Mouse (Mus musculus): ENCODE results near the gene Dcaf10.
A peak's percentile ranks its signal among the peaks of the same experiment; 100 is the strongest.
"Not testable (repeated sequence)": the region's sequence is repeated elsewhere in the genome, so short reads cannot be mapped to it uniquely, and the experiment has no call there.

The Dcaf10 gene

GRCm38 (mm10) chr4:45396211-45396610, 54.3 kb downstream of the Dcaf10 start:
- DNase-seq = not testable (repeated sequence)

DNA sequence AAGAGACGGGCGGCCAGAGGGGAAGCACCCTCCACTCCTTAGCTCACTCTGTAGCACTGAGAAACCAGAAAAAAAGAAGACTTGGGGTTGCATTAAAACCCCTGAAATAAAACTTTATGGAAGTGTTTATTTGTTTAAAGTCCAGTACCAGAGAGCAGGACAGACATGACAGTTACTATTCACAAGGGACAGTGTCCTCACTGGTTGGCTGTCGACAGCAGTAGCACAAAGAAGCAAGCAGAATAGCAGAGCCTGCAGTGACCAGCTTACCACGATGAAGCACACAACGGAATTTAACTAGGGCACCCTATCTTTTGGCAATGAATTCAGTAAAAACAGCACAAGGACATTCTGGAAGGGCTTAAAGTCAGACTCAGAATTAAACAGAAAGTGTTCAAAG, 56.4 kb downstream of the Dcaf10 start:
- not testable (repeated sequence) for DNase-seq

DNA sequence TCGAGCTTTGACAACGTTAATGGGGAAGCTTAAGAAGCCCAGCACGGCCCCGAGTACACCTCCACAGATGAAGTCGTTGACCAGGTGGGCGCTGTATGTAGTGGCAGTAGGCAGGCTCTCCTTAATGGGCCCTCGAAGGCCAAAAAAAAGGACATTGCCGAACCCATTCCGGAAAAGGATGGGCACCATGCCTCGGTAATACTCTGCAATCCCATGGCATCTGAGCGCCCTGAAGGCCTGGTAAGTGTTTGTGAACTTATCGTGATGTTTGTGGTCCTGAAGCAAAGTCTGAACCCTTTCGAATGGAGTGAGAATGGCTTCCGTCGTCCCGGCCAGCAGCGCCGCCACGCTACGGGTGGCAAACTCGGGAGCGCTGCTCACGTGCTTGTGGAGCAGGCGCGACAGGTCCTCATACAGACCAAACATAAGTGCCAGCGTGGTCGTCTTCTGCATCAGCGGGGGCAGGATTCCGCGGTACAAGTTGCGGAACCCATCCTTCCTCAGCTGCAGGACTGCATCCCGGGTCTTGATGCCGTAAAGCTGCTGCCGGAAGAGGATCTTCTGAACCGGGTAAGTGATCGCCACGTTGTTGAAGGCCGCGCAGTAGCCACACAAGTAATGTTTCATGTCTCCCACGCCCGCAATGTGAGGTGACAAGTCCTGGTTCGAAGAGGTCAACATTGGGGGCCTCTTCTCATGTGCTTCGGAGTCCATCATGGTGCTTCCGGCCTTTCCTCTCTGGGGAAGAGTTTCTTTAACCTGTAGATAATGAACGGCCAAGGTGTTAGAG, 57.7 kb downstream of the Dcaf10 start:
- no peak for DNase-seq

- DNase-seq = no peak
Observed at GRCm38 (mm10) chr4:45402281-45402680, 60.4 kb downstream of the Dcaf10 start.

DNA sequence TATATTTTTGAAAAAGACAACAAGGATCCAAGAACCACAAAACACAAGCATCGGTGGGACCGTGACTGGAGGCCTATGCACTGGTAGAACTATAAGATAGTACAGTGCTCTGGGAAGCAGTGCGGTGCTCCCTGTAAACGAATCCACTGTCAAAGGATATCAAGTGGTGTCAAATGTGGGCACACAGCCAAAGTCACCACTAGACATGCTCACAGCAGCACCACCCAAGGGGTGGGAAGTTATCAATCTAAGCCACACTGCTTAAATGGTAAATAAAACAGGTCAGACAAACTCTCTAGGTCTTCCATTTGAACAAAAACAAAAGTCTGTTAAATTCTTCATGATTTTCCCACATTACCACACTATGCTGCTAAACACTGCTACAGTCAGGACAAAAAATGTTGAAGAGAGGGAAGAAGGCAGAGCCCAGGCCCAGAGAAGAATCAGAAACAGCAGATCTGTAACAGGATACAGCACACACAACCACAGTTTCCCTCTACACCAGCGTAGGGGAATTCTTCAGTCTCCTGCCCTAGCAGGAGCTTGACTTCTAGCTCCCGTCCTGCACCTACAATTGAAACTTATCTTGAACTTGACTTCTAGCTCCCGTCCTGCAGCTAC, 61.1 kb downstream of the Dcaf10 start:
- no peak for DNase-seq

DNA sequence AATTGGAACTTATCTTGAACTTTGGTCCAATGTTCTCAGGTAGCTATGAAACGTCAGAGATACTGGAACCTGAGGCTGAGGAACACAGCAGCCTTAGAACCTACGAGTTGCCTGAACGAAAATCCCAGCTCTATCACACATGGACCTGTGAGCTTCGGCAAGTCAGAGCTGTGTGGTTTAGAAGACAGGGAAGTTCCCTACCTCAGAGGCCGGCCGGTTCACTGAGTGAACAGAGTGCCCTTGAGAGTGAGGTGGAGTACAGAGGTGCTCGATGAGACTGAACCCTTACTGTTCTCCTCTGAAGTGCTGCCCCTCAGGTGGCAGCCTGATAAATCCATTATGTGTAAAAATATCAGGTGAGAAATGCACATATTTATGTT, 61.6 kb downstream of the Dcaf10 start:
- no peak for DNase-seq

DNA sequence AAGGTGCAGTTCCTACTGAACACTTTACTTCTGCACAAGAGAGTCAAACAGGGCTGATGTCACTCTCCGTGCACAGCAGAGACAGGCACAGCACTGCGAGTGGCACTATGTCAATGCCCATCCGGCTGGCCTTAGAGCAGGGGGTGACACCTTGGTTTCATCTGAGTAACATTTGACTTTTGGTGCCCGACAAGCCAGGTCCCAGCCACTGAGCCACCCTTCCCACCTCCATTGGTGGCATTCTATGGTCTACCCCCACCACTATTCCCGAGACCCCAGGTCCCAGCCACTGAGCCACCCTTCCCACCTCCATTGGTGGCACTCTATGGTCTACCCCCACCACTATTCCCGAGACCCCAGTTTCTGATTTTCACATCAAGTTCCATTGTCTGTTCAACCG, 62.2 kb downstream of the Dcaf10 start:
- no peak for DNase-seq

DNA sequence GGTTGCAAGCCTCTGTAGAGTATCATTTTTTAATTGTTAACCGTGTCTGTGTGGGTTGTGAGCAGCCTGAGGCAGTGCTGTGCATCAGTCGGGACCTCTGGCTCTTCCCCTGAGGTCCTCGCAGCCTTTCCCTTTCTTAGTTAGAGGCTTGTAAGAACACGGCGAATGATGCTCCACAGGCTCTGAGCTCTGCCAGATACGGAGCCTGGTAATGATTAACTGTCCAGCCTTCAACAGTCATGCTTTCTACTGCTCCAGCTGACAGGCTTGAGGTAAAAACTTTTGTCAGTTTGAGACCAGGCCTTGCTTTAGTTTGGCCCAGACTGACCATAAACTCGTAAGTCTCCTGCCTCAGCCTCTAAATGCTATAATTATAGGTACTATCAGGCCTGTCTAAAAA, 63.4 kb downstream of the Dcaf10 start:
- no peak for DNase-seq

- no peak for DNase-seq
Observed at GRCm38 (mm10) chr4:45406397-45406796, 64.5 kb downstream of the Dcaf10 start.

DNA sequence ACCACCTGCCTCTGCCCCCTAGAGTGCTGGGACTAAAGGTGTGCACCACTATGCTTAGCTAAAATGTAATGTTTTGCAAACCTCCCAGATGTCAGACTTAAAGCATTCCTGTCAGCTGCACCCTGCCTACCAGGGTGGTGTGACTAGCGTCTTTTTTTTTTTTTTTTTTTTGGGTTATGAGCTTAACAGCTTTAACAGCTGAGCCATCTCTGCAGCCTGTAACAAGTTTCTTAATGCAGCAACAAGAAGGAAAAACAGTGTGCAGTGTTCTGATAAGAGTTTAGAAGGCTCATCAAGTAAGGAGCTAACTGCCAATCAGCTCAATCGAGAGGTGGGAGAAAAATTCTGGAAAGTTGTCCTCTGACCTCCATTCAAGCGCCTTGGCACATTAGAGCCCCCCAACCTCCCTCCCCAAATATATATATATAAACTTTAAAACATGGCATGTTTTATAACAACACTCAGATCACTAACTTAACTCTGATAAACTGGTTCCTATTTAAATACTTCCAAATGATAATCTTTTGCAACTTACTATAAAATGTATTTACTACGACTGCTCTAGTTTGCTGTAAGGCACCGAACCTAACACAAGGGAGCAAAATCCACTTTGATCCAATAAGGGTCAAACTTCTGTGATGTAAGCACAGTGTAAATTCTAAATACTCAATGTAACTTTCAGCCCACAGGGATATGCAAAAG, 65.3 kb downstream of the Dcaf10 start:
- DNase-seq = no peak

DNA sequence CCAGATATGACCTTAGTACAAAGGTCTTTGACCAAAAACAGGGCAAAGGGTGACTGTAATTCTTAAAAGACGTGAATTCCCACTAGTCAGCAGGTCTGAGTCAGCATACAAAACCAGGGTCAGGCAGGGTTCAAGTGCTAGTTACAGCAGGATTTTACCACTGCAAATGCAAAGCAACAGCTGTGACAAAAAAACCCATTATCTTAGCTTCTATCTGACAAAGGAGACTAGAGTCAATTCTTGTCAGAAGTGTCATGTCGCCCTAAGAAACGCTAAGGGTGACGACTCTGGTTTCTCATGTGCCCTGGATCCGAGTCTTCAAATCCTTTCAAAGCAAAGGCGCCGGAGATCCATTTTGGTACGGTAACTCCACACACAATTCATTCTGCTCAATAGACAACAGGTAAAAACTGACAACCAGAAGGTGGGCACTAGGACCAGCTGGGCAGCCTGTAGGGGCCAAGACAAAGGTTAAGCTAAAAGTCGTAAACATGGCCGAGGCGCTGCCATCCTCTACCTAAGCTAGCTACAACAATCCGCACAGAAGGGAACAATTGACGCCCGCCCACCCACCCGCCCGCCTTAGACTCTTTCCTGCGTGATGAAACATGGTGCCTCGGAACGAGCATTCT, 65.9 kb downstream of the Dcaf10 start:
- DNase-seq = peak in 1 of 2 experiments; percentile 23

- DNase-seq = peak; percentile 90
Observed at GRCm38 (mm10) chr4:45408427-45409132, 66.7 kb downstream of the Dcaf10 start, which contains the start of gene Slc25a51. TSS of gene Slc25a51 (minus strand) at chr4:45408766.

GRCm38 (mm10) chr4:45409270-45409669, 67.4 kb downstream of the Dcaf10 start:
- DNase-seq = peak; percentile 93 to 95

DNA sequence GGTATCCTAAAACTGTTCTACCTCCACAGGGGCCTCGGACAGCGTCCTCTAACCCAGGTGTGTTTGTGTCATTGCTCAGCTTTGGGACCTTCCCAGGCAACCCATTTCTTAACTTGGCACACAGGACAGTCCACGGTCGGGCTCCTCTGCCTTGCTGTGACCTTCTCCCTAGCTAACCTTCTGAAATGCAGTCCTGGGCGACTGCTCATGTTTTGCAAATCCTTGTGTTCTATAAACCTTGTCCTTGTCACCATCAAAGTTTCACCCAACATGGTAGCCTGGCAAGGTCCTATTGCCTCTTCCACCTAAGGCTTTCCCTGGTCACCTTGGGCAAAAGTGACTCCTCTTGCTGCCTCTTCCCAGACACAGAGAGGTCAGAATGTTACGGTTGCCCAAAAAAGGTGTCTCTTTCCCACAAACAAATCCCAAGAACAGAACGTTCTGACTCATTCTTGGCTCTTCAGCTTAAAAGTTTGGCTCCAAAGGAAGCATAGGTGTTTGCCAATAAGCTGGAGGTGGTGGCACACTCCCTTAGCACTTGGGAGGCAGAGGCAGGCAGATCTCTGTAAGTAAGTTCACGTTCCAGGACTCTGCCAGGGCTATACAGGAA, 69.4 kb downstream of the Dcaf10 start:
- DNase-seq = no peak

DNA sequence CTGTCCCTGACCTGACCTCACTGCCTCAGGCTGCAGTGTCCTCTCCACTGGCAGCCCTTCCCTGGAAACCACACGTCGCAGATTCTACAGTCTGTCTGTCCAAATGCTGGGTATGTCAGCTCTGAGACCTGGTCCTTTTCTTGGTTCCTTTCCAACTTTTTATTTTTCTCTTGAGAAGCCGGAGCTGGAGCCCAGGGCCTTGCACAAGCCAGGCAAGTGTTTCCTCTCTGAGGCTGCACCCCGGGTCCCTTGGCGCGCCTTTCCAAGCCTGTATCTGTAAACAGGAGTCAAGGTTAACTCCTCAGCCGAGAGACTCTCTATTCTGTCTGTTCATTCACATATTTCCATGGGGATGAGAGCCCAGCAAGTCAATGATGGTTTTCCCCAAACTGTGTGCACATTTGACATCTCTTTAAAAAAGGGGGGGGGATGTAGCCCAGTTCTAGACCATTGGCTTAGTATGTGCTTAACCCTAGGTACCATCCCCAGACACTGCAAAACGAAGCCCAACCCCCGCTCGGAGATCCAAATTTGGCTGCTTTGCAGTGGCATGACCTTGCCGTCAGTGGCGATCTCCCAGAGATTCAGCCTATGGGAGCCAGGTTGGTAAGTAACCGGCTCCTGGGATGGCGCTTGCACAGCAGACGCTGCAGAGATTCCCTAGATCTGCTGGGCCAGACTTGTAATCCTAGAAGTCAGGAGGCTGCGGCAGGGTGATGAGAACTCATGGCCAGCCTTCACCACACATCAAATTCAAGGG, 70.7 kb downstream of the Dcaf10 start:
- no peak for DNase-seq

DNA sequence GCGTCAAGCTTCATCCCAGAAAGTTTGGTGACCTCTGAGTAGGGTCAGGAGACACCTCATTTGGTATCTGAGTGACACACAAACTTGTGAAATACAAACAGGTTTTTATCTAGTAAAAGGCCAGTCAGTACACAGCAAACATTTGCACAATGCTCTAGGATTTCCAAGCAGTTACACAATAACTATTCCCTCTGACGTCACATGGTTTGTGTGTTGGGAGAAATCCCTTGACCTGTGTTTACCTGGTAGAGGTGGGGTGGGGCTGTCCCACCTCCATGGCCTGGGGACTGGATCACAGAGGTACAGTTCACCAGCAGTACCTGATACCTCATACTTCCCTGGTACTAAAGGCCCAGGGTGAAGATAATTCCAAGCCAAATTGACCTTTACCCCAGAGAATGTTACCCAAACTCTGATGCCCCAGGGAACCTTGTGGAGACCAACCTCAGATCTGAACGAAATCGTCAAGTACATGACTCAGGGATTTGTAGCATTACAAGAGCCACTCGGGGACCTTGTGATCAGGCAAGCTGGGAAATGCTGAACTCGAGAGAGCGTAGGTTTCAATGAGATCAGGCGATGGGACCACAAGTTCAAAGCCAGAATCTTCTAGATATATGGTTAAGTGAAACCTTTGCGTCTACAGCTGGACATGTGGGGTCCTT, 71.9 kb downstream of the Dcaf10 start:
- DNase-seq = no peak

GRCm38 (mm10) chr4:45416314-45416713, 74.4 kb downstream of the Dcaf10 start:
- DNase-seq = no peak

- DNase-seq = peak; percentile 70 to 71
Observed at GRCm38 (mm10) chr4:45418229-45418950, 76.5 kb downstream of the Dcaf10 start.

GRCm38 (mm10) chr4:45419051-45419450, 77.2 kb downstream of the Dcaf10 start:
- DNase-seq = no peak

DNA sequence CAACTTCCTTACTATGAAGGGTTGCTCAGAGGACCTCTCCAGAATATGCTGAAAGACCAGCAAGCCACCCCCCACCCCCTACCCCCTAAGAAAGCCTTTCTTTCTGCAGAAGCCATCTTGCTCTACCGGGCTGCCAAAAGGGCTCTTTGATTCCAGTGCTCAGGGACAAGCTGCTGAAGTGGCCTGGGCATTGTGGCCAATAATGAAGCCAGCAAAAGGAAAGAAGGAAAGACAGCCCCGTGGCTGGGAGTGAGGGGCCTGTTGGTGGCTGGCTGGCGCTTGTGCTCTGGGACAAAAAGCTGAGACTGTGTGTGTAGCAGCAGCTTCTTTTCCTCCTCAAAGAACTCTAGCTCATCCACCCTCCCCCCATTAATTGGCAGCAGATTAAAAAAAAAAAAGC, 78.8 kb downstream of the Dcaf10 start:
- DNase-seq = no peak

Data from B cell, adult 2 months (primary cell).